Mouse (Mus musculus) left cerebral cortex, postnatal 25 days (tissue): ENCODE measurements at regions not wholly inside any gene's neighbourhood (a gene's known extent, or its start where the extent isn't known, plus 50 kb on each side); places are given as distances from the start of the nearest gene placed in this dataset.

Experiments
- DNase-seq, 2 experiments: peaks; one replicate each; pipeline ENCODE4 v3.0.0; 2022; ENCODE audit warnings: low spot score in 2 of 2, mixed read lengths in 1 of 2
- intact Hi-C: fragments of 180-260 bp; cut with DNase I; formaldehyde crosslinking; loops from one replicate; pipeline ENCODE4 v1.15.1; 2025

GRCm38 (mm10) chr3:149220304-149220951, 230.1 kb upstream of the Adgrl2 start:
- DNase-seq: no peak
- intact Hi-C loops: no loop called here

- intact Hi-C loops: no loop called here
- peak in 1 of 2 experiments; percentile 26 for DNase-seq
Measured at GRCm38 (mm10) chr3:149219381-149220303, 229.3 kb upstream of the Adgrl2 start.

- DNase-seq: no peak
- intact Hi-C loops: no loop called here
Measured at GRCm38 (mm10) chr3:149217916-149218803, 227.8 kb upstream of the Adgrl2 start.

- intact Hi-C loops: no loop called here
- DNase-seq: no peak
Measured at GRCm38 (mm10) chr3:149216759-149217400, 226.5 kb upstream of the Adgrl2 start.

GRCm38 (mm10) chr3:149215691-149216090, 225.3 kb upstream of the Adgrl2 start:
- intact Hi-C loops: no loop called here
- DNase-seq: no peak

- no peak for DNase-seq
- intact Hi-C loops: no loop called here
Measured at GRCm38 (mm10) chr3:149211909-149212308, 221.6 kb upstream of the Adgrl2 start.

- no peak for DNase-seq
- intact Hi-C loops: no loop called here
Measured at GRCm38 (mm10) chr3:149209260-149209659, 218.9 kb upstream of the Adgrl2 start.

- intact Hi-C loops: no loop called here
- peak in 1 of 2 experiments; percentile 72 for DNase-seq
Measured at GRCm38 (mm10) chr3:149203451-149203850, 213.1 kb upstream of the Adgrl2 start.

- intact Hi-C loops: no loop called here
- no peak for DNase-seq
Measured at GRCm38 (mm10) chr3:149196477-149197185, 206.3 kb upstream of the Adgrl2 start.

GRCm38 (mm10) chr3:149190856-149191576, 200.7 kb upstream of the Adgrl2 start:
- DNase-seq: peak; percentile 27 to 46
- intact Hi-C loops: no loop called here

GRCm38 (mm10) chr3:149184136-149184551, 193.8 kb upstream of the Adgrl2 start:
- DNase-seq: no peak
- intact Hi-C loops: no loop called here

- no peak for DNase-seq
- intact Hi-C loops: no loop called here
Measured at GRCm38 (mm10) chr3:149182095-149182494, 191.7 kb upstream of the Adgrl2 start.

- intact Hi-C loops: no loop called here
- DNase-seq: no peak
Measured at GRCm38 (mm10) chr3:149180129-149180528, 189.8 kb upstream of the Adgrl2 start.

GRCm38 (mm10) chr3:149179486-149180116, 189.2 kb upstream of the Adgrl2 start:
- intact Hi-C loops: no loop called here
- DNase-seq: no peak

GRCm38 (mm10) chr3:149178891-149179290, 188.5 kb upstream of the Adgrl2 start:
- DNase-seq: no peak
- intact Hi-C loops: no loop called here

GRCm38 (mm10) chr3:149174689-149175390, 184.5 kb upstream of the Adgrl2 start:
- intact Hi-C loops: no loop called here
- peak; percentile 59 to 65 for DNase-seq

GRCm38 (mm10) chr3:149173537-149173936, 183.2 kb upstream of the Adgrl2 start:
- DNase-seq: peak in 1 of 2 experiments; percentile 18
- intact Hi-C loops: no loop called here
